Mouse (Mus musculus): Measurements from ENCODE around the gene Cpne1.

The Cpne1 gene

GRCm38 (mm10) chr2:156079674-156080073 is 32.1 kb downstream of the Cpne1 start:
- no peak for DNase-seq (ENCODE audit: low read depth, low spot score)

- no peak for DNase-seq (ENCODE audit: low read depth, low spot score)
Measured at GRCm38 (mm10) chr2:156079183-156079560, 32.6 kb downstream of the Cpne1 start.

GRCm38 (mm10) chr2:156078421-156079182 is 33.2 kb downstream of the Cpne1 start:
- no peak for DNase-seq (ENCODE audit: low read depth, low spot score)

GRCm38 (mm10) chr2:156077461-156077860 is 34.3 kb downstream of the Cpne1 start:
- no peak for DNase-seq (ENCODE audit: low read depth, low spot score)

GRCm38 (mm10) chr2:156073725-156074124 is 38.0 kb downstream of the Cpne1 start:
- no peak for DNase-seq (ENCODE audit: low read depth, low spot score)

- no peak for DNase-seq (ENCODE audit: low read depth, low spot score)
Measured at GRCm38 (mm10) chr2:156071236-156071635, 40.5 kb downstream of the Cpne1 start.

- no peak for DNase-seq (ENCODE audit: low read depth, low spot score)
Measured at GRCm38 (mm10) chr2:156067916-156068315, 43.8 kb downstream of the Cpne1 start.

- no peak for DNase-seq (ENCODE audit: low read depth, low spot score)
Measured at GRCm38 (mm10) chr2:156066126-156066525, 45.6 kb downstream of the Cpne1 start.

- DNase-seq (ENCODE audit: low read depth, low spot score) = peak; percentile 56
Measured at GRCm38 (mm10) chr2:156065099-156066041, 46.4 kb downstream of the Cpne1 start, which contains the start of gene Spag4. Gene Spag4 (plus strand): TSS chr2:156065175.

GRCm38 (mm10) chr2:156052816-156053215 is 58.9 kb downstream of the Cpne1 start, which contains the start of gene Fer1l4:
Gene Fer1l4 (minus strand): TSS chr2:156052947.
- DNase-seq (ENCODE audit: low read depth, low spot score) = no peak

- DNase-seq (ENCODE audit: low read depth, low spot score) = no peak
Measured at GRCm38 (mm10) chr2:156047929-156048328, 63.8 kb downstream of the Cpne1 start.

- no peak for DNase-seq (ENCODE audit: low read depth, low spot score)
Measured at GRCm38 (mm10) chr2:156042903-156043302, 68.9 kb downstream of the Cpne1 start.

GRCm38 (mm10) chr2:156039390-156039789 is 72.4 kb downstream of the Cpne1 start:
- DNase-seq (ENCODE audit: low read depth, low spot score) = no peak

GRCm38 (mm10) chr2:156025482-156025881 is 86.3 kb downstream of the Cpne1 start:
- DNase-seq (ENCODE audit: low read depth, low spot score) = no peak

Data from c-Kit-negative CD71-positive TER-119-positive erythroid progenitor cells, embryonic 14.5 days (primary cell).